Mouse (Mus musculus) B cell, adult 62 days (primary cell): Measurements from ENCODE around the gene Metrnl. TPM values are rescaled to one million over a fixed set of nuclear protein-coding genes. Genes with fewer than 3 reads are reported as not detected.

Experiments used
- total RNA-seq: library from RNA; stranded (reverse); gene quantifications from 4 replicates; pipeline ENCODE4 v1.2.4, GENCODE M21; 2023

The Metrnl gene
- 1.8 to 4.1 TPM (median 3.0 TPM) in 4 replicates for total RNA-seq

DNA sequence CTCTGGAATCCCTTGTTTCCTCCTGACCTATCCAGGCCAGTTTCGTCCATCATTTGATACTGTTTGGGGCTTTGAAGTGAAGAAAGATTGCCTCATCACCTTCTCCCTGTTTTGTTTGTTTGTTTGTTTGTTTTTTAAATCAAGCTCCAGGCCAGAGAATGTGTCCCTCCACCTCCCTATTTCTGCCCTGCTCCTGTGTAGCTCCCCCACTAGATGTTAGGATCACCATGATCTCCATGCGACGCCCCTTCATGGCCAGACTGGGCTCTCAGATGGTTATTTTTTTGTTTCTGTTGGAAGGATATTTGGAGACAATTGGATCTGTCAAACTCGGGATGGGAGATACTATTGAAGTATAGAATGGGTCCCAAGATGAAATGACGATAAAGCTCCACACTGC lies at the start of gene Metrnl:
Gene Metrnl (plus strand): TSS at position 301 of the 400 bp plus-strand sequence.

DNA sequence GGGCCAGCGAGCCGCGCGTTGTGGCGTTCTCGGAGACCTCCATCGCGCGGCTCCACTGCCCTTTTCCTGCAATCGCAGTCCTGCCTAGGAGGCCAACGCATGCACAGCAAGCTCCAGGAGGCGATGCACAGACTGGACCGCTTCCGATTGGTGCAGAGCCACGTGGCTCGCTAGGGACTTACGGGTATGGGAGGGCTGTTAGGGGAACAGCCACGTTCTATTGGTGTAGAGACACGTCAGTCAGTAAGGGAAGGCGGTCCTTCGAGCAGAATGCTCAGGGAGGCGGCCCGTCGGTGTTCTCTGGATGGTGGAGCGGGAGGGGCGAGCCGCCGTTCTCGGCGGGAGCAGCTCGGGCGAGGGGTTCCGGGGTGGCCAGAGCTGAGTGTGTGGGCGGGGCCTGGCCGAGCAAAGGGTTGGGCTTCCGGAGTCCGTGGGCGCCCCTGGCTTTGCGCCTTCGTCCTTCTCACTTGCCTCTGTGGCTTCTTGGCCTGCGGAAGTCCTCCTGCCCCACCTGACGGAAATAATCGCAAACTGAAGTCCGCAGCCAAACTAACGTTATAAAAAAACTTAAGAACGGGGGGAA lies 28.3 kb upstream of the Metrnl start, which contains the start of gene B3gntl1:
Gene B3gntl1 (minus strand): TSS at position 164 of the 583 bp plus-strand sequence.

Other genes starting within 250 kb of the Metrnl start
- 33.2 to 39.0 TPM (median 36.7 TPM) in 4 replicates for gene Tbcd, start 249.6 kb upstream of the Metrnl start, total RNA-seq
- gene Zfp750, start 182.2 kb upstream of the Metrnl start, total RNA-seq = not detected in 4 replicates
- 12.4 to 13.4 TPM (median 12.6 TPM) in 4 replicates for gene B3gntl1, start 28.4 kb upstream of the Metrnl start, total RNA-seq
- not detected in 4 replicates for gene Ptchd3, start 128.7 kb downstream of the Metrnl start, total RNA-seq